Mouse (Mus musculus) heart, adult 8-10 months (tissue): ENCODE data around the gene Atoh8. TPM values are rescaled to one million over a fixed set of nuclear protein-coding genes. Genes with fewer than 3 reads are reported as not detected.

Source experiments
- DNase-seq: peaks from one replicate; pipeline ENCODE4 v3.0.0; 2022; ENCODE audit warnings: low spot score
- total RNA-seq, 4 experiments: library from RNA; stranded (reverse); gene quantifications; 2 replicates each; pipeline ENCODE4 v1.2.4; 2022

Atoh8 gene
- total RNA-seq, 4 experiments from 2014 or later: 9.6 to 10.9 (median 10.1) TPM

- DNase-seq: no peak
These were observed 76.2 kb downstream of the Atoh8 start for GRCm38 (mm10) chr6:72158966-72159764.

Other genes starting within 250 kb of the Atoh8 start
- 10 to 100 TPM; 60.4 to 74.1 (median 71.4) TPM for gene St3gal5, start 138.0 kb downstream of the Atoh8 start, total RNA-seq
- gene Sftpb, start 69.0 kb upstream of the Atoh8 start, total RNA-seq: under 1 TPM in 1 of 4 experiments, not detected in 3; 0.23 TPM
- 10 to 100 TPM; 14.4 to 20.0 (median 15.2) TPM for gene Usp39, start 109.6 kb upstream of the Atoh8 start, total RNA-seq
- 10 to 100 TPM in 1 of 4 experiments, 1 to 10 TPM in 3; 7.6 to 10.4 (median 8.0) TPM for gene 0610030E20Rik, start 111.7 kb upstream of the Atoh8 start, total RNA-seq
- 10 to 100 TPM; 20.4 to 24.3 (median 22.2) TPM for gene Tmem150a, start 119.9 kb upstream of the Atoh8 start, total RNA-seq
- 10 to 100 TPM; 39.5 to 49.6 (median 41.5) TPM for gene Rnf181, start 131.4 kb upstream of the Atoh8 start, total RNA-seq
- gene Vamp5, start 144.9 kb upstream of the Atoh8 start, total RNA-seq: 10 to 100 TPM; 58.0 to 68.1 (median 61.2) TPM
- gene Vamp8, start 155.1 kb upstream of the Atoh8 start, total RNA-seq: 10 to 100 TPM; 58.8 to 80.9 (median 70.8) TPM
- gene Ggcx, start 178.7 kb upstream of the Atoh8 start, total RNA-seq: 10 to 100 TPM; 30.9 to 38.9 (median 33.8) TPM
- gene Mat2a, start 204.0 kb upstream of the Atoh8 start, total RNA-seq: 100 to 1,000 TPM; 112 to 150 (median 119) TPM